Mouse (Mus musculus) ovary, postnatal 14 days (tissue): ENCODE measurements around the gene Klc1.

Experiments used
- DNase-seq: peaks from one replicate; pipeline ENCODE4 v3.0.0; 2022; ENCODE audit warnings: low spot score

Gene Klc1

GRCm38 (mm10) chr12:111743981-111744423 lies 14.6 kb upstream of the Klc1 start:
- no peak for DNase-seq

GRCm38 (mm10) chr12:111745274-111745673 lies 13.4 kb upstream of the Klc1 start:
- no peak for DNase-seq

- peak; percentile 46 for DNase-seq
Observed at GRCm38 (mm10) chr12:111746091-111746490, 12.6 kb upstream of the Klc1 start.

- no peak for DNase-seq
Observed at GRCm38 (mm10) chr12:111747421-111747820, 11.2 kb upstream of the Klc1 start.

- DNase-seq: no peak
Observed at GRCm38 (mm10) chr12:111750739-111751138, 7.9 kb upstream of the Klc1 start.

- DNase-seq: no peak
Observed at GRCm38 (mm10) chr12:111752491-111752890, 6.2 kb upstream of the Klc1 start.

- DNase-seq: no peak
Observed at GRCm38 (mm10) chr12:111753347-111753746, 5.3 kb upstream of the Klc1 start.

- DNase-seq: no peak
Observed at GRCm38 (mm10) chr12:111754710-111755109, 3.9 kb upstream of the Klc1 start.

- DNase-seq: no peak
Observed at GRCm38 (mm10) chr12:111755231-111755630, 3.4 kb upstream of the Klc1 start.

GRCm38 (mm10) chr12:111756082-111756697 lies 2.5 kb upstream of the Klc1 start:
- no peak for DNase-seq

- DNase-seq: no peak
Observed at GRCm38 (mm10) chr12:111756698-111757082, 2.0 kb upstream of the Klc1 start.

GRCm38 (mm10) chr12:111757561-111758325 lies 906 bp upstream of the Klc1 start:
- DNase-seq: no peak

GRCm38 (mm10) chr12:111759176-111760061 lies 770 bp downstream of the Klc1 start:
- DNase-seq: no peak

- no peak for DNase-seq
Observed at GRCm38 (mm10) chr12:111760306-111760908, 1.8 kb downstream of the Klc1 start.

- DNase-seq: no peak
Observed at GRCm38 (mm10) chr12:111762620-111763280, 4.1 kb downstream of the Klc1 start.

- DNase-seq: no peak
Observed at GRCm38 (mm10) chr12:111766313-111767236, 7.9 kb downstream of the Klc1 start.

- no peak for DNase-seq
Observed at GRCm38 (mm10) chr12:111768322-111768928, 9.8 kb downstream of the Klc1 start.

GRCm38 (mm10) chr12:111769306-111769705 lies 10.7 kb downstream of the Klc1 start:
- no peak for DNase-seq

- no peak for DNase-seq
Observed at GRCm38 (mm10) chr12:111769816-111770577, 11.3 kb downstream of the Klc1 start.
